Mouse (Mus musculus): ENCODE measurements around the gene Ap1m2. TPM values are rescaled to one million over a fixed set of nuclear protein-coding genes. Genes with fewer than 3 reads are reported as not detected.

Gene Ap1m2
- polyA plus RNA-seq, 1 experiment from 2014 or later, result 3.4 TPM

DNA sequence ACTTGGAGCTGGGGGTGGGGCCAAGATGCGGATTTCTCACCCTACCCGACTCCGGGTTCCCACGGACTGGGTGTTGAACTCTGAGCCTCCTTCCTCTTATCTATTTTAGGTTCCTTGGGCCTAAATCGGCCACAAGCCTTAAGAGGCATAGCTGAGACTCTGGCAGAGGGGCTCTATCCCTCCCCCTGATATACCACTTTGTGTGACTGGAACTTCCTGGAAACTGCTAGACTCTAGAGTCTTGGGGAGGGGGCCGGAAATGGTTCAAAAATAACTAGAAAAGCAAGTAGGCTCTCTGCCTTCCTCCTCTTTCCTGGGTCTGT, 9.3 kb upstream of the Ap1m2 start:
- Histone ChIP-seq H3K4me3 (ENCODE audit: low read depth, low read length) (peak overlapping the region; percentile 52), H3K9me3 (ENCODE audit: control insufficient read depth, low read length) (no peaks in the 10 kb centered on the region), H3K4me1 (replicated peaks; ENCODE audit: control insufficient read depth, insufficient read depth, low read length) (peaks cover 5% of the 10 kb centered on the region), H3K4me2 (replicated peaks; ENCODE audit: low read depth, low read length) (peak overlapping the region; percentile 95), H3K27ac (ENCODE audit: low read depth, low read length) (no peak overlapping the region), H3K27me3 (ENCODE audit: control insufficient read depth, insufficient read depth, low read length) (no peaks in the 10 kb centered on the region), H3K9ac (ENCODE audit: low read depth, low read length) (peak overlapping the region; percentile 78), H3K36me3 (ENCODE audit: control insufficient read depth, insufficient read depth, low read length) (no peaks in the 10 kb centered on the region)
- peak; percentile 29 for DNase-seq (ENCODE audit: low spot score)
- WGBS, result 17% methylated on average over 6 of the region's 6 CpGs
- 0 out of 2 replicates have a peak, but pooled peaks have one; percentile 15 for ATAC-seq (ENCODE audit: low FRiP score)

DNA sequence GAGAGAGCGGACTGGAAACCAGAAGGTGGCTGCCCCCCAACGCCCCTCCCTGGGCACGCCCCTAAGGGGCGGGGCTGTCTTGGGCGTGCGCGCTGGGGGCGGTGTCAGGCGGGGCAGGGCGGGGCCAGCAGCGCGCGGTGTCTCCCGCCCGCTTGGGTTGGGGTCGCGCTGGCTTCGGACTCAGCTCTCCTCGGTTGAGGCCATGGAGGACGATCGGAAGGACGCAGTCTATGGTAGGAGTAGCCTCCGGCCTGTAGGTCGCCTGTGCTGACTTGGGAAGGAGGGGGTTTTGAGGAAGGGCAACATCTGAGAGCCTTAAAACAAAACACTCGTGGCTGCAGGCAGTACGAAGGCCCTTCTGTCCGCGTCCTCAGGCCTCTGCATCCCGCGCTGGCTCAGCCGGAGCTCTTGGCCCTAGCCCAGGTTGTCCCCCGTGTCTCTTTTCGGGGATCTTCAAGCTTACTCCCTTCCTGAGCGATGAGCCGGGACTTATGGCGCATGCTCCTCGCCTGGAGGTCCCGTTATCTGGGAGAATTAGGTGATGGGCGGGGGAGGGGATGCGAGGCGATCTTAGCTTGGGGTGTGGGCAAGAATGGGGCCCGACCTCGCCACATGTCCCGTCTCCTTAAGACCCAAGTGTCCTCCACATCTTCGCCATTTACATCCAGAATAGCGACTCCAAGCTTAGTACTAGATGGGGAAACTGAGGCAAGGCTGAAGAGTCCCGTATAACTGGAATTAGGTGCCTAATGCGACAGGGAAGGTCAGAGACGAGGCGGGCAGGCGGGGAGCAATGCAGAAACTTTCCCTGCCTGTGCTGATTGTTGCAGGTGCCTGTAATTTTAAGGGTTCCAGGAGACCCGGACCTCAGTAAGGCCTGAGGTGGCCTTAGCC, 8.7 kb upstream of the Ap1m2 start, which contains the start of gene Slc44a2:
Gene Slc44a2, plus strand, starts transcription at position 80 of the 894 bp plus-strand sequence.
- no peaks in the 10 kb centered on the region for H3K9me3 ChIP-seq (ENCODE audit: control insufficient read depth, low read length)
- no peaks in the 10 kb centered on the region for H3K27me3 ChIP-seq (ENCODE audit: control insufficient read depth, insufficient read depth, low read length)
- 0 out of 2 replicates have a peak within 1 kb of the TSS, but pooled peaks have one; percentile 2 for H3K27ac ChIP-seq (ENCODE audit: low read depth, low read length)
- ATAC-seq (ENCODE audit: low FRiP score) (peak; percentile 92), DNase-seq (ENCODE audit: low spot score) (peak; percentile 97)
- under 1% methylated on average over 52 of the region's 52 CpGs for WGBS
- H3K4me2 ChIP-seq (replicated peaks; ENCODE audit: low read depth, low read length), result peak within 1 kb of the TSS; percentile 95
- peaks cover 5% of the 10 kb centered on the region for H3K4me1 ChIP-seq (replicated peaks; ENCODE audit: control insufficient read depth, insufficient read depth, low read length)
- peak within 1 kb of the TSS; percentile 78 for H3K9ac ChIP-seq (ENCODE audit: low read depth, low read length)
- H3K36me3 ChIP-seq (ENCODE audit: control insufficient read depth, insufficient read depth, low read length), result no peaks in the 10 kb centered on the region
- peak within 1 kb of the TSS; percentile 52 for H3K4me3 ChIP-seq (ENCODE audit: low read depth, low read length)

DNA sequence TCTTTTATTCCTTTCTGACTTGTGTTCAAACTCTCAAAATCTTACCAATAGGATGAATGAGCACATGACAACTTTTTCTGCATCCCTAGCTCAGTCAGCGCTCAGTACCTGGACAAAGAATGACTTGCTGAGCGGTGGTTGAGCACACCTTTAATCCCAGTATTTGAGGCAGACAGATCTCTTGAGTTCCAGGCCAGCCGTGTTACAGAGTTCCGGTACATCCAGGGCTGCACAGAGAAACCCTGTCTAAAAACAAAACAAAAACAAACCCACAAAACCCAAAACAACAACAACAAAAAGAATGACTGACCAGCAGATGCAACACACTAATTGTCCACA, 8.1 kb upstream of the Ap1m2 start:
- DNase-seq (ENCODE audit: low spot score) (no peak), ATAC-seq (ENCODE audit: low FRiP score) (no peak; the same call in 1 of the 2 replicates)
- H3K27me3 ChIP-seq (ENCODE audit: control insufficient read depth, insufficient read depth, low read length), result no peaks in the 10 kb centered on the region
- no peaks in the 10 kb centered on the region for H3K9me3 ChIP-seq (ENCODE audit: control insufficient read depth, low read length)
- H3K36me3 ChIP-seq (ENCODE audit: control insufficient read depth, insufficient read depth, low read length), result no peaks in the 10 kb centered on the region
- H3K27ac ChIP-seq (ENCODE audit: low read depth, low read length), result no peak overlapping the region
- H3K4me2 ChIP-seq (replicated peaks; ENCODE audit: low read depth, low read length), result peak overlapping the region; percentile 95
- H3K9ac ChIP-seq (ENCODE audit: low read depth, low read length), result peak overlapping the region; percentile 78; the same call in 1 of the 2 replicates
- peak overlapping the region; percentile 52 for H3K4me3 ChIP-seq (ENCODE audit: low read depth, low read length)
- WGBS, result 26% methylated on average over 4 of the region's 4 CpGs
- peaks cover 5% of the 10 kb centered on the region for H3K4me1 ChIP-seq (replicated peaks; ENCODE audit: control insufficient read depth, insufficient read depth, low read length)

DNA sequence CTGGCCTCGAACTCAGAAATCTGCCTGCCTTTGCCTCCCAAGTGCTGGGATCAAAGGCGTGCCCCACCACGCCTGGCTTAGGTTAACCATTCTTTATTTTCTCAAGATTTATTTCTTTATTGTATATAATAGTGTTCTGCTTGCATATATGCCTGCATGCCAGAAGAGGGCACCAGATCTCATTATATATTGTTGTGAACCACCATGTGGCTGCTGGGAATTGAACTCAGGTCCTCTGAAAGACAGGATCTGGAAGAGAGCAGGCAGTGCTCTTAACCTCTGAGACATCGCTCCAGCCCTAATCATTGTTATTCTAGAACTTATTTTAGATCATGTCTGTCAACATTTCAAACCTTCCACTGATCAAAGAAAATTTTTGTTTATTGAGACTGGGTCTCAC, 7.4 kb upstream of the Ap1m2 start:
- Histone ChIP-seq H3K4me3 (ENCODE audit: low read depth, low read length) (no peak overlapping the region), H3K4me1 (replicated peaks; ENCODE audit: control insufficient read depth, insufficient read depth, low read length) (peaks cover 5% of the 10 kb centered on the region), H3K9me3 (ENCODE audit: control insufficient read depth, low read length) (no peaks in the 10 kb centered on the region), H3K27me3 (ENCODE audit: control insufficient read depth, insufficient read depth, low read length) (no peaks in the 10 kb centered on the region), H3K27ac (ENCODE audit: low read depth, low read length) (no peak overlapping the region), H3K4me2 (replicated peaks; ENCODE audit: low read depth, low read length) (no peak overlapping the region), H3K36me3 (ENCODE audit: control insufficient read depth, insufficient read depth, low read length) (no peaks in the 10 kb centered on the region), H3K9ac (ENCODE audit: low read depth, low read length) (no peak overlapping the region)
- DNase-seq (ENCODE audit: low spot score), result no peak
- no peak for ATAC-seq (ENCODE audit: low FRiP score)
- WGBS, result 93% methylated on average over 4 of the region's 4 CpGs

DNA sequence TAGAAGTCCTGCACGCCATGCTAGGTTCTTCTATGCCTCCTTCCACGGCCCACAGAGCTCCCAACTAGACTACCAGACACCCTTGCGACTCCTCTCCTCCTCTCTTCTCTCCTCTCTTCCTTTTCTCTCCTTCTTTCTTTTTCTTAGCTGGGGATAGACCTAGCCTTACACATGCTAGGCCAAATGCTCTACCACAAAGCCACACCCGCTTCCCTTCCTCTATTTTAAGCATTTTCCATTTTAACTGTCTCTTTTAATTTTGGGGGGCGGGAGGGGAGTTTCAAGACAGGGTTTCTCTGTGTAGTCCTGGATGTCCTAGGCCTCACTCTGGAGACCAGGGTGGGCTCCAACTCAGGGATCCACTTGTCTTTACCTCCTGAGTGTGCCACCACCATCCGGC, 6.7 kb upstream of the Ap1m2 start:
- H3K27me3 ChIP-seq (ENCODE audit: control insufficient read depth, insufficient read depth, low read length), result no peaks in the 10 kb centered on the region
- no peak for DNase-seq (ENCODE audit: low spot score)
- ATAC-seq (ENCODE audit: low FRiP score), result no peak
- WGBS, result 92% methylated on average over 6 of the region's 6 CpGs
- H3K27ac ChIP-seq (ENCODE audit: low read depth, low read length), result no peak overlapping the region
- peaks cover 5% of the 10 kb centered on the region for H3K4me1 ChIP-seq (replicated peaks; ENCODE audit: control insufficient read depth, insufficient read depth, low read length)
- H3K36me3 ChIP-seq (ENCODE audit: control insufficient read depth, insufficient read depth, low read length), result no peaks in the 10 kb centered on the region
- H3K4me2 ChIP-seq (replicated peaks; ENCODE audit: low read depth, low read length), result no peak overlapping the region
- no peaks in the 10 kb centered on the region for H3K9me3 ChIP-seq (ENCODE audit: control insufficient read depth, low read length)
- no peak overlapping the region for H3K9ac ChIP-seq (ENCODE audit: low read depth, low read length)
- H3K4me3 ChIP-seq (ENCODE audit: low read depth, low read length), result no peak overlapping the region

DNA sequence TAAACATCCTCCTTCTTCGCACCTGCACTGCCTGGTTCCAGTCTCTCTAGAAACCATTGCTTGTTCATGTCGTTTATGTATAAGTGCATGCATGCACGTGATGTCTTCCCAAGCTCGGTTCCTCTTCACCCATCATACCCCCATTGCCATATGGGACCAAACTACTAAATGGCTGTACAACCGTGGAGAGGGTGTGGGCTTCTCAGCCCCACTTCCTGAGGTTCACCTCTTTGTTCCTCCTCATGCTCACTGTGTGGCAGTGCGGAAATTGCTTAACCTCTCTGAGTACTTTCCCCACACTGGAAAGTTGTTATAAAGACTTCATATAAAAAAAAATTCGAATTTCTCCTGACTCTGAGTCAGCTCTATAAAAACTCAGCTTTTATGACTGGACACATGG, 4.6 kb upstream of the Ap1m2 start:
- Histone ChIP-seq H3K4me2 (replicated peaks; ENCODE audit: low read depth, low read length) (no peak overlapping the region), H3K9ac (ENCODE audit: low read depth, low read length) (no peak overlapping the region), H3K4me1 (replicated peaks; ENCODE audit: control insufficient read depth, insufficient read depth, low read length) (peaks cover 3% of the 10 kb centered on the region), H3K27me3 (ENCODE audit: control insufficient read depth, insufficient read depth, low read length) (peaks cover 8% of the 10 kb centered on the region), H3K4me3 (ENCODE audit: low read depth, low read length) (no peak overlapping the region), H3K27ac (ENCODE audit: low read depth, low read length) (no peak overlapping the region), H3K36me3 (ENCODE audit: control insufficient read depth, insufficient read depth, low read length) (no peaks in the 10 kb centered on the region), H3K9me3 (ENCODE audit: control insufficient read depth, low read length) (no peaks in the 10 kb centered on the region)
- ATAC-seq (ENCODE audit: low FRiP score) (no peak), DNase-seq (ENCODE audit: low spot score) (no peak)
- WGBS, result 76% methylated on average over 7 of the region's 7 CpGs

DNA sequence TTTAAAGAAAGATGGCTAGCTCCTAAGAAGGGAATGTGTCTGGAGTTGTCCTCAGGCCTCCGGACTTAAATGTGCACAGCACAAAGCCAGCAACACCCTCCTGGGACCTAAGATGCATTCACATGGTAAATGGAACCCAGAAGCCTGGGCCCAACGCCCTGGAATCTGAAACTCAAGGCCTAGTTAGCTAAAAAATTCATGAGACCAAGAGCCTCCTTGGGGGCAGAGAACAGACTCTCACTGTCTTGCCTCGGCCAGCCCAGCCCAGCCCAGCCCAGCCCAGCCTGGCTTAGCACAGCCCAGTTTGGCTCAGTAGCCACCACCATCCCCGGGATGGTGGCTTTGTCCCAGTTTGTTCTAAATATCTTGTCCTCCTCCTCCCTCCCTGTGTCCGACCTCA, 3.3 kb upstream of the Ap1m2 start:
- ATAC-seq (ENCODE audit: low FRiP score), result no peak
- peaks cover 10% of the 10 kb centered on the region for H3K27me3 ChIP-seq (ENCODE audit: control insufficient read depth, insufficient read depth, low read length)
- no peak overlapping the region for H3K4me3 ChIP-seq (ENCODE audit: low read depth, low read length)
- no peak overlapping the region for H3K27ac ChIP-seq (ENCODE audit: low read depth, low read length)
- H3K9me3 ChIP-seq (ENCODE audit: control insufficient read depth, low read length), result no peaks in the 10 kb centered on the region
- no peaks in the 10 kb centered on the region for H3K4me1 ChIP-seq (replicated peaks; ENCODE audit: control insufficient read depth, insufficient read depth, low read length)
- no peak overlapping the region for H3K4me2 ChIP-seq (replicated peaks; ENCODE audit: low read depth, low read length)
- H3K36me3 ChIP-seq (ENCODE audit: control insufficient read depth, insufficient read depth, low read length), result no peaks in the 10 kb centered on the region
- no peak overlapping the region for H3K9ac ChIP-seq (ENCODE audit: low read depth, low read length)
- WGBS, result 56% methylated on average over 4 of the region's 5 CpGs
- no peak for DNase-seq (ENCODE audit: low spot score)

DNA sequence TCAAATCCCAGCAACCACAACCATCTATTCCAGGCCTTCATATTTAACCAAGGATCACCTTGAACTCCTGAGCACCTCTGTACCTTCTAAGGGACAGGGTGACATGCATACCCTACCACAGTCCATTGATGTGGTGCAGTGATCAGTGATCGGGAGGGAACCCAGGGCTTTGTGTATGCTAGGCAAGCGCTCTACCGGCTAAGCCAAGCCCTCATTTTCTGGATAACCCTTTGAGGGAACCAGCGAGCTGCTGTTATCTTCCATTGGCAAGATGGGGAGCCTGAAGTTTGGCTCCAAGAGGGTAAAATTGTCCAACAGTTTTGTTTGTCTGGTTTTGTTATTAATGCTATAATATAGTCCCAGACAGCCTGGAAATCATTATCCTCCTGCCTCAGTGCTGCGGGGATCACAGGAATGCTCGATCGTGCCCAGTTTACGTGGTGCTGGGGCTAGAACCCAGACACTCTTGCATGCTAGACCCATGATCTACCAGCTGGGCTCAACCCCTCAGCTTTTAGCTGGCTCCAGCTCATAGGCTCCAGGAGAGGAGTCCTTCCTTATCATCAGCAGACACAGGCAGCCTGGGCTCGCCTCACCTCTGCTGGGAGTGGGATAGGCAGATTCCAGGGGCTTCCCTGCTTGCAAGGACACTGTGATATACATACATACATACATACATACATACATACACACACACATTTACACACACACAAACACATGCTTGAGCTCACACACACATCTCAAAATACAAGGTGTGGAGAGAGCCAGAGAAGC, 2.4 kb upstream of the Ap1m2 start:
- Histone ChIP-seq H3K27me3 (ENCODE audit: control insufficient read depth, insufficient read depth, low read length) (peaks cover 10% of the 10 kb centered on the region), H3K4me1 (replicated peaks; ENCODE audit: control insufficient read depth, insufficient read depth, low read length) (no peaks in the 10 kb centered on the region), H3K4me3 (ENCODE audit: low read depth, low read length) (no peak overlapping the region), H3K9me3 (ENCODE audit: control insufficient read depth, low read length) (no peaks in the 10 kb centered on the region), H3K9ac (ENCODE audit: low read depth, low read length) (no peak overlapping the region), H3K4me2 (replicated peaks; ENCODE audit: low read depth, low read length) (no peak overlapping the region), H3K27ac (ENCODE audit: low read depth, low read length) (no peak overlapping the region), H3K36me3 (ENCODE audit: control insufficient read depth, insufficient read depth, low read length) (no peaks in the 10 kb centered on the region)
- WGBS, result 88% methylated on average over 9 of the region's 9 CpGs
- DNase-seq (ENCODE audit: low spot score), result no peak
- ATAC-seq (ENCODE audit: low FRiP score), result no peak
